Mouse (Mus musculus) intestine, embryonic 15.5 days (tissue): ENCODE results near the gene Zcwpw1. TPM values are rescaled to one million over a fixed set of nuclear protein-coding genes. Genes with fewer than 3 reads are reported as not detected.

Experiments
- ATAC-seq: fragments of 200-750 bp; cut with Nextera tagmentation; 2 replicates; pipeline ENCODE4 v1.8.0; 2017; ENCODE audit warnings: moderate TSS enrichment, moderate library complexity
- H3K27ac ChIP-seq: fragments of 300-500 bp; sonication (generic); 2 replicates; pipeline ENCODE4 v1.5.1; 2015; ENCODE audit warnings: mild to moderate bottlenecking, inconsistent platforms
- H3K27me3 ChIP-seq: fragments of 300-500 bp; sonication (generic); replicated peaks from 2 replicates; pipeline ENCODE4 v1.6.1; 2015; ENCODE audit warnings: inconsistent platforms
- H3K36me3 ChIP-seq: fragments of 300-500 bp; sonication (generic); 2 replicates; pipeline ENCODE4 v1.6.1; 2015; ENCODE audit warnings: inconsistent platforms
- H3K4me1 ChIP-seq: fragments of 300-500 bp; sonication (generic); replicated peaks from 2 replicates; pipeline ENCODE4 v1.6.1; 2015; ENCODE audit warnings: inconsistent platforms
- H3K4me2 ChIP-seq: fragments of 300-500 bp; sonication (generic); replicated peaks from 2 replicates; pipeline ENCODE4 v1.6.1; 2015; ENCODE audit warnings: mild to moderate bottlenecking, inconsistent platforms
- H3K4me3 ChIP-seq: fragments of 300-500 bp; sonication (generic); replicated peaks from 2 replicates; pipeline ENCODE4 v1.5.1; 2015; ENCODE audit warnings: inconsistent platforms
- H3K9ac ChIP-seq: fragments of 300-500 bp; sonication (generic); 2 replicates; pipeline ENCODE4 v1.6.1; 2015; ENCODE audit warnings: inconsistent platforms
- H3K9me3 ChIP-seq: fragments of 300-500 bp; sonication (generic); 2 replicates; pipeline ENCODE4 v1.6.1; 2016; ENCODE audit warnings: inconsistent platforms
- WGBS: fragments of 180-500 bp; shearing (Covaris S2); methylation state at CpG from one replicate; pipeline ENCODE4 v1.1.7; 2015; 5-methylcytosine and 5-hydroxymethylcytosine counted together
- polyA plus RNA-seq: library from polyadenylated mRNA; unstranded; fragments of >200 nt; fragmentation: Nextera tagmentation; extraction: Ambion mirVana; gene quantifications from 2 replicates; pipeline ENCODE4 v1.2.1, GENCODE M21; 2015

Gene Zcwpw1
- 13.6 and 15.6 TPM in 2 replicates for polyA plus RNA-seq

- peak within 1 kb of the TSS; percentile 88 for H3K4me3 ChIP-seq
Measured at GRCm38 (mm10) chr5:137787151-137787928, at the start of gene Zcwpw1, which contains the start of gene Mepce. Gene Zcwpw1 (plus strand): TSS chr5:137787798. Gene Mepce (minus strand): TSS chr5:137787655.

GRCm38 (mm10) chr5:137738516-137738915 lies 49.1 kb upstream of the Zcwpw1 start:
- Histone ChIP-seq H3K4me1 (peaks cover 33% of the 10 kb centered on the region), H3K27ac (no peak overlapping the region), H3K36me3 (no peaks in the 10 kb centered on the region), H3K4me3 (no peak overlapping the region), H3K9me3 (no peaks in the 10 kb centered on the region), H3K9ac (no peak overlapping the region), H3K27me3 (no peaks in the 10 kb centered on the region), H3K4me2 (no peak overlapping the region)
- no peak for ATAC-seq
- WGBS, result 49% methylated on average over 5 of the region's 5 CpGs

More at GRCm38 (mm10) chr5:137787151-137787928, at the start of gene Zcwpw1, which contains the start of gene Mepce:
- no peaks in the 10 kb centered on the region for H3K27me3 ChIP-seq
- H3K4me2 ChIP-seq, result peak within 1 kb of the TSS; percentile 83
- no peaks in the 10 kb centered on the region for H3K9me3 ChIP-seq
- under 1% methylated on average over 48 of the region's 48 CpGs for whole genome bisulfite sequencing
- peaks cover 31% of the 10 kb centered on the region for H3K4me1 ChIP-seq
- peak within 1 kb of the TSS; percentile 99 for H3K27ac ChIP-seq
- ATAC-seq, result peak; percentile 70
- H3K9ac ChIP-seq, result peak within 1 kb of the TSS; percentile 95
- peaks cover 6% of the 10 kb centered on the region for H3K36me3 ChIP-seq

- Histone ChIP-seq H3K27ac (no peak overlapping the region), H3K9ac (peak overlapping the region; percentile 17; the same call in 1 of the 2 replicates), H3K9me3 (no peaks in the 10 kb centered on the region), H3K4me1 (peaks cover 29% of the 10 kb centered on the region), H3K36me3 (no peaks in the 10 kb centered on the region), H3K27me3 (no peaks in the 10 kb centered on the region), H3K4me2 (peak overlapping the region; percentile 97), H3K4me3 (0 out of 2 replicates have a peak overlapping the region, but pooled peaks have one; percentile 3)
- ATAC-seq, result no peak
- WGBS, result 59% methylated on average over 9 of the region's 9 CpGs
Measured at GRCm38 (mm10) chr5:137739471-137739870, 48.1 kb upstream of the Zcwpw1 start.

GRCm38 (mm10) chr5:137740506-137740905 lies 47.1 kb upstream of the Zcwpw1 start:
- Histone ChIP-seq H3K4me3 (peak overlapping the region; percentile 68), H3K27ac (peak overlapping the region; percentile 87; the same call in 1 of the 2 replicates), H3K27me3 (no peaks in the 10 kb centered on the region), H3K9me3 (no peaks in the 10 kb centered on the region), H3K4me1 (peaks cover 24% of the 10 kb centered on the region; the same call in 1 of the 2 replicates), H3K9ac (peak overlapping the region; percentile 64), H3K36me3 (no peaks in the 10 kb centered on the region), H3K4me2 (peak overlapping the region; percentile 97)
- 16% methylated on average over 11 of the region's 11 CpGs for WGBS
- ATAC-seq, result 0 out of 2 replicates have a peak, but pooled peaks have one; percentile 1

GRCm38 (mm10) chr5:137741023-137741931 lies 46.3 kb upstream of the Zcwpw1 start, which contains the start of gene Nyap1:
Gene Nyap1 (minus strand): TSS chr5:137741607.
- no peaks in the 10 kb centered on the region for H3K27me3 ChIP-seq

GRCm38 (mm10) chr5:137742048-137742447 lies 45.5 kb upstream of the Zcwpw1 start:
- H3K9me3 ChIP-seq, result no peaks in the 10 kb centered on the region

More at GRCm38 (mm10) chr5:137741023-137741931, 46.3 kb upstream of the Zcwpw1 start, which contains the start of gene Nyap1:
- Histone ChIP-seq H3K4me3 (peak within 1 kb of the TSS; percentile 68), H3K9me3 (no peaks in the 10 kb centered on the region), H3K4me1 (peaks cover 24% of the 10 kb centered on the region; the same call in 1 of the 2 replicates), H3K27ac (peak within 1 kb of the TSS; percentile 87), H3K9ac (peak within 1 kb of the TSS; percentile 64), H3K36me3 (no peaks in the 10 kb centered on the region), H3K4me2 (peak within 1 kb of the TSS; percentile 97)
- peak; percentile 85 for ATAC-seq
- under 1% methylated on average over 71 of the region's 71 CpGs for WGBS

GRCm38 (mm10) chr5:137742836-137743235 lies 44.8 kb upstream of the Zcwpw1 start:
- Histone ChIP-seq H3K27ac (no peak overlapping the region), H3K9me3 (no peaks in the 10 kb centered on the region), H3K4me3 (no peak overlapping the region), H3K27me3 (no peaks in the 10 kb centered on the region), H3K4me2 (no peak overlapping the region), H3K36me3 (no peaks in the 10 kb centered on the region), H3K9ac (no peak overlapping the region), H3K4me1 (peaks cover 30% of the 10 kb centered on the region)
- ATAC-seq, result no peak
- WGBS, result 91% methylated on average over 6 of the region's 6 CpGs

More at GRCm38 (mm10) chr5:137742048-137742447, 45.5 kb upstream of the Zcwpw1 start:
- Histone ChIP-seq H3K9ac (no peak overlapping the region), H3K4me2 (peak overlapping the region; percentile 97), H3K27ac (0 out of 2 replicates have a peak overlapping the region, but pooled peaks have one; percentile 87), H3K27me3 (no peaks in the 10 kb centered on the region), H3K4me3 (peak overlapping the region; percentile 68; the same call in 1 of the 2 replicates), H3K36me3 (no peaks in the 10 kb centered on the region), H3K4me1 (peaks cover 24% of the 10 kb centered on the region; the same call in 1 of the 2 replicates)
- 53% methylated on average over 10 of the region's 10 CpGs for WGBS
- ATAC-seq, result no peak

- WGBS, result 85% methylated on average over 7 of the region's 7 CpGs
- Histone ChIP-seq H3K27me3 (no peaks in the 10 kb centered on the region), H3K4me1 (peaks cover 35% of the 10 kb centered on the region), H3K27ac (no peak overlapping the region), H3K4me3 (no peak overlapping the region), H3K36me3 (no peaks in the 10 kb centered on the region), H3K9me3 (no peaks in the 10 kb centered on the region), H3K4me2 (no peak overlapping the region), H3K9ac (no peak overlapping the region)
- ATAC-seq, result no peak
Measured at GRCm38 (mm10) chr5:137744197-137744596, 43.4 kb upstream of the Zcwpw1 start.

GRCm38 (mm10) chr5:137745214-137746171 lies 42.1 kb upstream of the Zcwpw1 start, which contains the start of gene Tsc22d4:
Gene Tsc22d4 (plus strand): TSS chr5:137745730.
- 3% methylated on average over 28 of the region's 28 CpGs for WGBS
- ATAC-seq, result peak; percentile 89

GRCm38 (mm10) chr5:137746282-137746850 lies 41.2 kb upstream of the Zcwpw1 start:
- Histone ChIP-seq H3K4me3 (peak overlapping the region; percentile 66), H3K27ac (peak overlapping the region; percentile 96), H3K27me3 (no peaks in the 10 kb centered on the region), H3K4me2 (peak overlapping the region; percentile 98), H3K36me3 (peaks cover 4% of the 10 kb centered on the region), H3K9ac (peak overlapping the region; percentile 83), H3K4me1 (peaks cover 25% of the 10 kb centered on the region), H3K9me3 (no peaks in the 10 kb centered on the region)
- WGBS, result under 1% methylated on average over 20 of the region's 20 CpGs
- ATAC-seq, result peak; percentile 57

More at GRCm38 (mm10) chr5:137745214-137746171, 42.1 kb upstream of the Zcwpw1 start, which contains the start of gene Tsc22d4:
- no peaks in the 10 kb centered on the region for H3K36me3 ChIP-seq
- H3K9ac ChIP-seq, result peak within 1 kb of the TSS; percentile 83
- peak within 1 kb of the TSS; percentile 96 for H3K27ac ChIP-seq
- H3K4me3 ChIP-seq, result peak within 1 kb of the TSS; percentile 66
- H3K4me2 ChIP-seq, result peak within 1 kb of the TSS; percentile 98
- no peaks in the 10 kb centered on the region for H3K27me3 ChIP-seq
- H3K4me1 ChIP-seq, result peaks cover 26% of the 10 kb centered on the region
- H3K9me3 ChIP-seq, result no peaks in the 10 kb centered on the region
